Mouse (Mus musculus) liver, adult 2 months (tissue): ENCODE measurements around the gene Clec9a.

Experiments
- CTCF ChIP-seq: fragments of 200-500 bp; IDR thresholded peaks from 2 replicates; pipeline ENCODE4 v1.5.1; 2011; ENCODE audit warnings: low read depth, low read length, control low read depth
- POLR2A ChIP-seq: fragments of 200-500 bp; IDR thresholded peaks from 2 replicates; pipeline ENCODE4 v1.6.1; 2011; ENCODE audit warnings: low read length, control low read depth; ENCODE audit not compliant: insufficient read depth; ENCODE audit errors: extremely low read depth

DNA sequence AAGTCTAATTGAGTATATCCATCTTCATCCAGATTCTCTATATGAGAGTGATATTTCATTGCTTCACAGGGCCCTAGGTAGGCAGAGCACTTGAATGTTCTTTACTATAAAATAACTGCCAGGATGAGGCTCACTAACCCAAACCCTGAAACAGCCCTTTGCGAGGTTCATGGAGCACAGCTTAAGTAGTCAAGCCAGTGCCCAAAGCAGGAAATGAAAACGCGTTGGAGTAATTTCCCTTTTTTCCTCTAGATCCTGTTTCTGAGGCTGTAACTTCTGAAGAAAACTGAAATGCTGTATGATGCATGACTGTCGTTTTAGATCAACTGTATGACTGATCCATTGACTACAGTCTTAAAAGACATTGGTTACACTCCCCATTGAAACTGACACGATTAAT is 64.0 kb downstream of the Clec9a start:
- TF ChIP-seq POLR2A (no peak), CTCF (no peak)
